Mouse (Mus musculus): ENCODE data around the gene Myadm.

DNA sequence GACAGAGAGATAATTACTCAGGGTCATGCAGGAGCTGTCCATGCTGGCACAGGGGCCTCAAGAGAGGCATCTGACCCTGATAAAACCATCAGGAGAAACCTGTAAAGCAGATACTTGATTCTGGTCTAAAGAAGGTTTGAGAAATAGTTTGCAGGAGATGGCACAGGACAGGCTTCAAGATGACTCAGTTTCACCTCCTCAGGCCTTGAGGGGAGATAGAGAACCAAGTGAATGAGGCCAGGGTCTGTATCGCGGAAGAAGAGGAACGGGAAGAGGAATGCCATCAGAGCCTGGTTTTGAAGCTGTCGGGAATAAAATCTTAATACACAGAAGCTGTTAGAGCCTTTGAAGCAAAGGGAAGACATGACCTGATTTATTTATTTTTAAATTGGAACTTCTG, 28.8 kb downstream of the Myadm start:
- TF ChIP-seq POLR2A (IDR thresholded peaks at IDR 0.05; ENCODE audit: control insufficient read depth in 1 of 2, insufficient read depth in 1 of 2, low read depth in 1 of 2, low read length in 2 of 2, poor library complexity in 1 of 2) (no peak), TCF12 (IDR thresholded peaks at IDR 0.05; ENCODE audit: low read depth, low read length) (no peak), CTCF (IDR thresholded peaks at IDR 0.05 in 2 of 3, conservative IDR thresholded peaks at IDR 0.05 in 1 of 3; ENCODE audit: control insufficient read depth in 1 of 3, insufficient read depth in 1 of 3, low read depth in 2 of 3, low read length in 3 of 3, poor library complexity in 1 of 3, severe bottlenecking in 1 of 3) (no peak), RCOR1 (IDR thresholded peaks at IDR 0.05; ENCODE audit: low read depth, low read length) (no peak), USF2 (IDR thresholded peaks at IDR 0.05; ENCODE audit: borderline replicate concordance in 1 of 2, insufficient read depth in 1 of 2, low read depth in 1 of 2, low read length in 2 of 2) (no peak), SIN3A (IDR thresholded peaks at IDR 0.05; ENCODE audit: low read length) (no peak), KAT2A (conservative IDR thresholded peaks at IDR 0.05; ENCODE audit: low read depth, low read length) (no peak), RAD21 (IDR thresholded peaks at IDR 0.05; ENCODE audit: low read depth, low read length) (no peak), ETS1 (IDR thresholded peaks at IDR 0.05; ENCODE audit: low read depth, low read length) (no peak), CHD2 (IDR thresholded peaks at IDR 0.05; ENCODE audit: low read length) (no peak), CHD1 (IDR thresholded peaks at IDR 0.05; ENCODE audit: low read depth, low read length) (no peak), ZMIZ1 (IDR thresholded peaks at IDR 0.05; ENCODE audit: low read depth, low read length) (no peak)
